Mouse (Mus musculus) embryonic fibroblast, embryonic 13.5 days (primary cell): ENCODE data around the gene March11.

Source experiments
- CTCF ChIP-seq: IDR thresholded peaks from 2 replicates; pipeline ENCODE4 v1.5.1; 2011; ENCODE audit warnings: mild to moderate bottlenecking, control low read depth, low read length, moderate library complexity, borderline replicate concordance; ENCODE audit not compliant: insufficient read depth
- POLR2A ChIP-seq: IDR thresholded peaks from 2 replicates; pipeline ENCODE4 v1.6.1; 2011; ENCODE audit warnings: low read depth, mild to moderate bottlenecking, control low read depth, low read length, moderate library complexity

GRCm38 (mm10) chr15:26291871-26292270 lies 17.0 kb upstream of the March11 start:
- TF ChIP-seq POLR2A (no peak), CTCF (no peak)
